Mouse (Mus musculus) cerebellum, adult 11 months (tissue): Measurements from ENCODE around the gene Trpv4.
A peak's percentile ranks its signal among the peaks of the same experiment; 100 is the strongest.

Experiments used
- DNase-seq: peaks from one replicate; pipeline ENCODE4 v3.0.0; 2022

The Trpv4 gene

GRCm38 (mm10) chr5:114617809-114618208 is 40.4 kb downstream of the Trpv4 start:
- no peak for DNase-seq

GRCm38 (mm10) chr5:114616336-114617061 is 41.7 kb downstream of the Trpv4 start:
- no peak for DNase-seq

- no peak for DNase-seq
Observed at GRCm38 (mm10) chr5:114614863-114615262, 43.4 kb downstream of the Trpv4 start.

- no peak for DNase-seq
Observed at GRCm38 (mm10) chr5:114611968-114612608, 46.1 kb downstream of the Trpv4 start.

GRCm38 (mm10) chr5:114611256-114611655 is 47.0 kb downstream of the Trpv4 start:
- DNase-seq: no peak

GRCm38 (mm10) chr5:114608516-114608915 is 49.7 kb downstream of the Trpv4 start:
- peak; percentile 68 for DNase-seq

- peak; percentile 79 for DNase-seq
Observed at GRCm38 (mm10) chr5:114607651-114608050, 50.6 kb downstream of the Trpv4 start.

- no peak for DNase-seq
Observed at GRCm38 (mm10) chr5:114605981-114606380, 52.2 kb downstream of the Trpv4 start.

GRCm38 (mm10) chr5:114604781-114605290 is 53.4 kb downstream of the Trpv4 start:
- DNase-seq: no peak

GRCm38 (mm10) chr5:114603975-114604374 is 54.2 kb downstream of the Trpv4 start:
- DNase-seq: no peak

- DNase-seq: no peak
Observed at GRCm38 (mm10) chr5:114602012-114602411, 56.2 kb downstream of the Trpv4 start.

GRCm38 (mm10) chr5:114597652-114598051 is 60.6 kb downstream of the Trpv4 start:
- no peak for DNase-seq

- no peak for DNase-seq
Observed at GRCm38 (mm10) chr5:114597222-114597621, 61.0 kb downstream of the Trpv4 start.

GRCm38 (mm10) chr5:114596604-114597003 is 61.6 kb downstream of the Trpv4 start:
- no peak for DNase-seq

GRCm38 (mm10) chr5:114594741-114595241 is 63.4 kb downstream of the Trpv4 start:
- DNase-seq: no peak

- no peak for DNase-seq
Observed at GRCm38 (mm10) chr5:114593949-114594348, 64.3 kb downstream of the Trpv4 start.

- no peak for DNase-seq
Observed at GRCm38 (mm10) chr5:114593161-114593821, 64.9 kb downstream of the Trpv4 start.

GRCm38 (mm10) chr5:114592463-114593160 is 65.6 kb downstream of the Trpv4 start:
- DNase-seq: no peak

GRCm38 (mm10) chr5:114591151-114591561 is 67.1 kb downstream of the Trpv4 start:
- DNase-seq: no peak

- DNase-seq: no peak
Observed at GRCm38 (mm10) chr5:114590043-114590913, 67.9 kb downstream of the Trpv4 start.

- no peak for DNase-seq
Observed at GRCm38 (mm10) chr5:114589454-114589853, 68.8 kb downstream of the Trpv4 start.

GRCm38 (mm10) chr5:114589026-114589425 is 69.2 kb downstream of the Trpv4 start:
- no peak for DNase-seq
